Mouse (Mus musculus) T-cell, adult 2 months (primary cell): ENCODE measurements around the gene Casq2.

Experiments
- DNase-seq: peaks from one replicate; pipeline ENCODE4 v3.0.0; 2022; ENCODE audit warnings: low spot score

Casq2 gene

DNA sequence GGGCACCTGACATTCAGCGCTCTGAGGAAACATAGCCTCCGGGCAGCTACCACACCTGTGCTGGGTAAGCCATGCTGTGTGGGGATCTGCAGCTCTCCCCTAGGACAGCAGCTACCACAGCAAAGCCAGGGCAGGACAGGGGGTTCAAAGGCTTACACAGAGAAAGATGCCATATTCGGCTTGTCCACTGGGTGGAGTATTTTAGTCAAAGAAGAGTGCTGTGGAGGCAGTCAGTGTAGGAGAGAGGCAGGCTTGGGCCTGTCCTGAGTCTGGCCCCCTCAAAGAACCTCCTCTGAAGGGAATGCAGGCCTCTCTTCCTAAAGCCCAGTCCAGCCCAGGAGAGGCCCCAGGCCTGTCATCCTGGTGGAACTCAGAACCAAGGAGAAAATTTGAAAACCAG is 4.4 kb upstream of the Casq2 start:
- no peak for DNase-seq

DNA sequence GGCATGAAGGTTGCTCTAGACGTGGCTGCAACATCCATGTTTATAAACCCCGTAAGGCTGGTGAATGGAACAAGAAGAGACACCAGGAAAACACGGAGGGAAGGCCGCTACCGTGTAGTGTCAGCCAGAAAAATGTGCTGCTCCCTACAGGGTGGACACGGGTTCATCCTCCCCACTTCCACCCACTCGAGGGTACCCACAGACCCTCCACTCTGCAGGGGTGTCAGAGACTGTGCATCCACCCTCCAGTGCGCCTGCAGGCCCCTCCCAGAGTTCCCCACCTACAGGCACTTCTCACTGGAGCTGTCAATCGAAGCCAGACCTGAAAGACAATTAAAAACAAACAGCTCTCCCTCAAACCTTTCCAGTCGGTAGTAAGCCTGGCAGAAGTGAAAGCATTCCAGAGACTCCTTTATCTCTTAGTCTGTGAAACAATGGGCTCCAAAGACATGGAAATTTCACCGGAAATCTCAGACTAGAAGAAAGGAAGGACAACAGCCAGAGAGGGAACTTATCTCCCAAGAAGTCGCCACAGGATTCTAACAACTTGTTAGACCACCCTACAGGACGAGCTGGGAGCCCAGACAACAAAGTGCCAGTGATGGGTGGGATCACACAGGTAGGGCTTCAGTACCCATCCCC is 2.5 kb upstream of the Casq2 start:
- no peak for DNase-seq

DNA sequence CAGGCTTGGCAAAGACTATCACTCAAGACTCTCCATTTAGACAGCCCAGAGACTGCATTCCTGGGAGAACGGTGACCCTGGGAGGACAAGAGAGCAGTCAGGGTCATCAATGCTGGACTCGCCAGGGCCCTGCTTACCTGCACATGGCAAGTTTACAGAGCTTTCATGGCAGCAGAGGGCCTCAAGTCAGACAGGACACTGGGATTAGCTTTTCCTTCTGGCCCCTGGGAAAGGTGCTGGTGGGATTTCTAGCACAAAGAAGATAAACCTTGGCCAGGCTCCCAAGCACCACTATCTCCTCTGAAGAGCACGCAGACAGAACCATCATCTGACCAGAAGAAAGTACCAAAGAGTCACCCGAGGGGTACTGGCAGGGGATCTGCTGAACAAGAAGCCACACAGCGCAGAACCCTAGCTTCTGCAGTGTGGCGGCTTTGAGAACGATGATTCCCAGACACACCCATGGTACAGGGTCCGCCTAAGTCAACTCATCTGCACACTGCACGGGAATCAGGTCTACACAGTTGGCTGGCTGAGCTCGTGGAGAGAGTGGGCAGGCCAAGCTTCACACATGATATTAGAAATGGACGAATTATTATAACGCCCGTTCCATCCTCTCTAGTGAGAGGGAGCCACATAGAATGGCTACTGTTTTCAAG is 1.3 kb upstream of the Casq2 start:
- DNase-seq: no peak

DNA sequence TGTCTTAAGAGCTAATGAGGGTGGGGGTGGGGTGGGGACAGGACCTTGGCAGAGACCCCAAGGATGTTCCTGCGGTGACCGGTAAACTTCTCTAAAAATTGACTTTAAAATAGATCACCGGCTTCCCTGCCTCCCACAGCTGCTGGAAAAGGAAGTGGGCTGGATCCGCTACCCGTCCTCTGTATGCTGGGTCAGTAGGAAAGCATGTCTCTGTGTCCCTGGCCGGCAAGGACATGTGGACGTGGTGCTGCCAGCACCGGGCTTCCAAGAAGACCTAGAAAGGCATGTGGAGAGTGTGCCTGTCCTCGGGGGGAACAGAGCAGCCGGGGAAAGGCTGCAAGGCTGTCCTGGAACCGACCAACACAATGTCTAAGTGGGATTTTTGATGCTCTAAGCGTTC is 496 bp upstream of the Casq2 start:
- no peak for DNase-seq

DNA sequence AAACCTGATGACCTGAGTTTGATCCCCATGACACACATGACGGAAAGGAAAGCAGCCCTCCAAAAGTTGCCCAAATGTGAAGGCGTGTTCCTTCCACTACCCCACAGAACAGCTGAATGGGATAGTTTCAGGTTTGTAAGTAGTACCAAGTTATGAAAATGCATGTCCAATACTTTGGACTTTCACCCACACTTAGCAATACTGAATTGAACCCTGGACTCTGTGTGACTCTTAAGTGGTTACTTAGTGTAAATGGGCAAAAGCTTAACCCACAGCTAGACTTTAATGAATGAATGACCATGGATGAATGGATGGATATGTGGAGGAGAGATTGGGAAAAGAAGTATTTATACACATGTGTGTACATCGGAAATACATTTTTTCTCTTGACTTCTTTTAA is 8.6 kb downstream of the Casq2 start:
- DNase-seq: no peak

DNA sequence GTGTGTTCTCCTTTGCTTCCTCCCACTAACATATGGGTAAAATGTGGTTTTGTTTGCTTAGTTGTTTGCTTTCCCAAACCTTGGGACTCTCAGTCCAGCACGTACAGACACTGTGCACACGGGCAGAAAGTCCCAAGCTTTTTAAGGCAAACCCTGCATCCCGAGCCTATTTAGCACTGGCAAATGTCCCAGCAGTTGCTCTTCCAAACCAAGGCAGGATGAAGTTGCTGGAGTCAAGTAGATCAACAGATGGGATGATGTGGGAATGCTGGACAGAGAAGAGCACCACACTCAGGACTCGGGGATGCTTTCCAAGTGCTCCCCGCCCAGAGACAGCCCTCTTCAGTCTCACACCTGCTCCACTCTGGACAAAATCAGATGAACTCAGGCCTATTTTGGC is 9.2 kb downstream of the Casq2 start:
- DNase-seq: no peak

DNA sequence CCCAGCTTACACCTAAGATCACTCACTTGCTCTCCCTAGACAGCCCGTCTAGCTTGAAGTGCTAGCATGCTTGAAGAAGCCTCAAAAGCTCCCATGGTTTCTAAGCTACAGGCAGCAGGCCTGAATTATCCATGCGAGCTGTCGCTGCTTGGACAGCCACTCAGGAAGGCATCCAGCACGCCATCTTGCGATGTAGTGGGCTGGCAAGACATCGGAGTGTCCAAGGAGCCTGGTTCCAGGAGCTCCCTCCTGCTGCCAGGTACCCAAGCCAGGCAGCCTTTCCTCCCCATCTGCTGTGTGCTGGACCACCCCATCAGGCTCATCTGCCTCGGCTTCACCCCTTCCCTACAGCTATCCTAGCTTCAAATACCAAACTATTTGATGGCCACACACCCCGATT is 10.2 kb downstream of the Casq2 start:
- DNase-seq: no peak

DNA sequence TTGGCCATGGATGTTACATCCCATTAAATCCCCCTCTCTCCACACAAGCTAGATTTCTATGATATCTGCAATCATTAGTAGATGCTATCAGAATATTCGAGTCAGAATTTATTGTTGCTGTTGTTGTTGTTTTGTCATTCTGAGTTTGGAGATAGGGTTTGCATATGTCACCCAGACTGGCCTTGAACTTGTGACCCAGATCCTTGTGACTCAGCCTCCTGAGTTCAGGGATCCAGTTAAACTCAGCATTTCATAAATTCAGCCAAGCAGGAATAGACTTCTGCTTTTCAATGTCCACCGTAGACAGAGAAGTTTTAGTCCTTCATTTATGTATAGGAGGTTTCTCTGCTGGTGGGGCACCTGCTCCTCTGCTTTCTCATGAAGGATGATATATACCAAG is 10.8 kb downstream of the Casq2 start:
- no peak for DNase-seq

DNA sequence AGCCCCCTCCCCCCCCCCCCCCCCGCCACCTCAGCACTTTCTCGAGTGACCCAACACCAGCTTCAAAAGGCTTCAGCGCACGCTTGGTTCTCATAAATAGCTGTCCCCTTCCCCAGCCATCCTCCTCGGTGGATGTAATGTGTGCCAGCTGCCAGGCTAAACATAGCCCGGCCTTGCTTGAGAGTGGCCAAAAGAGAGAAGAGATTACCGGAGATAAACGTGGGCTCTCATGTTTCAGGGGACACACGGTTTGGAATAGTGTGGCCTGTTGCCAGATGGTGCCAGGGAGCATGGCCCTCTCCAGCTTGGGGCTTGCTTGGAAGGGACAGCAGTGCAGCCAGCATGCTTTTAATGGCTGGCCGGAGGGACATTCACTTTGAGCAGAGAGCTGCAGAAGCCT is 13.0 kb downstream of the Casq2 start:
- DNase-seq: no peak

DNA sequence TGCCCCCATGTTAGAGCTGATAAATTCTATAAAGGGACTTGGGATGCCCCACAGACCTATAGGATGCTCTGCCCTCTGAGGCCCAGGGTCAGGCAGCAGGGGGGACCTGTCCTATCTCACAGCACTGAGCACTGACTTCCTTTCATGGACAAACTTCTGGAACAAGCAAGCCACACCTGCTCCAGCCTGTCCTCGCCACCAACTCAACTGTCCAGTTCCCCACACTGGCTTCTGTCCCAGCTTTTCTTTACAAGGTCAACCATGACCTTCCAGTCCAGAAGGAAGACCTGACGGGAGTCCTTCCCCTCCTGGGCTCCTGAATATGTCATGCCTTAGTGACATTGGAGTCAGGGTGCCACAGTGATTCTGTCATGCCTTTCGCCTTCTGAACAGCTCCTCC is 13.6 kb downstream of the Casq2 start:
- no peak for DNase-seq

DNA sequence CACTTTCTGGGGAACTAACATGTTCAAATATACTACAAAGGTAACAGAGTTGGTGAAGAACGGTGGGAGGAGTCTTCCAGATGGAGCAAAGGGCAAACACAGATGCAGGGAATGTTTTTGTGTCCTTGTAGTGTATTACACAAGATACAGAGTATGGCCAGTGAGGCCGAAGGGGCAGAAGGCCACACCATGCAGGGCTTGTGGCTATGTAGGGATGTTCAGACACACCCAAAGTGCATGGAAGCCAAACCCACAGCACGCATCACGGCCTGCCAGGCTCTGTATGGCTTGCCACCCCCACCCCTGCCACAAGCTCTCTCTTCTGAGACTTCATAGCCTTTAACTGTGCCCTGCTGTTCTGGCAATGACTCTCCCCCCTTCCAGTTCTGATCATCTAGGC is 15.2 kb downstream of the Casq2 start:
- DNase-seq: no peak

DNA sequence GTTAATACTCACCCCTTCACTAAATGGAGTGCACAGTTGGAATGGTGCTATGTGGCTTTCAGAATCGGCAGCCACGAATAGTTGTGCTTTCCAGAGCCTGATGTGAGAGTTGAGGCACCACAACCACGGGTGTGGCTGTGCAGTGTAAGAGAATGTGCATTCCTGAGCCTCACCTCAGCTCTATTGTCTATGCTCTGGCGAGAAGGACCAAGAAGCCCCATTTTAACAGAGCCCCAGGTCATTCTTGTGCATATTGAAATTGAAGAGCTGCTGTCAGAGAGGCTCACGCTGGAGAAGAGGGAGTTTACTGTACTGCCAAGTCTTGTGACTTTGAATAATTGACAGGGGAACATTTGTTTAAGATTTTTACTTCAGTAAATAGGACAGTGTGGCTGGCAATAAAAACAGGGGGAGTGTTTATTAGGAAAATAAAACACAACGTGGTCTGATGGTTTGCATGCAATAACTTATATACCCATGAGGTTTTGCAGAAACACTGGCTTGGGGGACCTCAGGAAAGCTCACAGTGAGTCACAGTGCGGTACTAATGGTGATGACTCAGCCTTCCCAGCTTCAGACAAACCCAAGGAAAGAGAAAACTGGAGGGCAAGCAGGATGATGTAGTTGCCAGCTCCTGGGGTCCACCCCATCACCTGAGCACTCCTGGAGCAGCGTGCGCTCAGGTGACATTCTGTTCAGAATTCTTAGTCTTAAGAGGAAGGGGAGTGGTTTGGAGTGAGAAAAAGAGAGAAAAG is 17.8 kb downstream of the Casq2 start:
- DNase-seq: no peak

DNA sequence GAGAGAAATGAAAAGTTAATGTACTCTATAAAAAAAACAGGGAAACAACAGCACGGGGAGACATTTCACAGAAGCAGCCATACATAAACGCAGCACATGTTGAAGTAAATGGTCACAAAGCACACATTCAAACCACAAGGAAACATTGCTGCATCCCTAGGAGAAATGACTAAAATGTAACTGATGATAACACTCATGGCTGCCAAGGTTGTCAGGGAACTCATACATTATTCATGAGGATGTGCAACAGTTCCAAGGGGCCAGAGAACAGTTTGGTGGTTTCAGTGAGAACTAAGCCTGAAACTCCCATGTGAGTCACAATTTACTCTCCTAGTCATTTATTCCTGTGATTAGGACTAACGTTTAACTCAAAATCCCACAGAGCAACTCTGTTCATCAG is 22.0 kb downstream of the Casq2 start:
- no peak for DNase-seq

DNA sequence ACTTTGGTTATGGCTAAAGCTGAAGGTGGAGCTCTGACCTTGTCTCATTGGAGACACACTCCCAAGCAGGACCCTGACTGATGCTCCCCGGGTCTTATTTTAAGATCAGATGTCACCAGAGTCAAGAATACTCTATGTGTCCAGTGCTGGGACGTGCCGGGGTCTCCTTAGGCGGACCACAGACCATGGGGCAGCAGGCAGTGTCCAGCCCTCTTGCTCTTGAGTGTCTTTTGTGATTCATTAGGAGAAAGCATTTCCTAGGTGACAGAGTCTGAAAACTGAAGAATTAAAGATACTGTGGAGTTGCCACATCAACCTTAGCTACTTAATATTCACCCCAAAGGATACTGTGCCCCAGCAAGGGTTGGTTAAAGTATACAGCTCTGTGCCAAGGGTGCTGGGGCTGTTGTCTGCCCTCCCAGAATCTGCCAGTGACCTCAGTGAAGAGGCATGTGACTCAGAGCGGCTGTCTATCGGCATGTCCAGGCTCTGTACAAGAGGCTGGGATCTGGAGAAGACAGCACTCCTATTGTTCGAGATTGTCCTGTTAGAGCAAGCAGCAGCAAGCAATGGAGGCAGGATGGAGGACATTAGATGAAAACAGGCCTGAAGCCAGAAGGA is 25.9 kb downstream of the Casq2 start:
- DNase-seq: no peak

DNA sequence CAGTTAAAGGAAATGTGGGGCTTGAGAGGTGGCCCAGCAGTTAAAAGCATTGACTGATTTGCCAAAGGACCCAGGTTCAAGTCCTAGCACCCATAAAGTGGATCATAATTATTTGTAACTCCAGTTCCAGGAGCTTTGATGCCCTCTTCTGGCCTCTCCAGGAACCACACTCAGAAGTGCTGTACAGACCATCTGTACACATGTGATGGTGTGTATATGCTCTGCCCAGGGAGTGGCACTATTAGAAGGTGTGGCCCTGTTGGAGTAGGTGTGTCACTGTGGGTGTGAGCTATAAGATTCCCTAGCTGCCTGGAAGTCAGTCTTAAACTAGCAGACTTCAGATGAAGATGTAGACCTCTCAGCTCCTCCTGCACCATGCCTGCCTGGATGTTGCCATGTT is 34.7 kb downstream of the Casq2 start:
- no peak for DNase-seq

DNA sequence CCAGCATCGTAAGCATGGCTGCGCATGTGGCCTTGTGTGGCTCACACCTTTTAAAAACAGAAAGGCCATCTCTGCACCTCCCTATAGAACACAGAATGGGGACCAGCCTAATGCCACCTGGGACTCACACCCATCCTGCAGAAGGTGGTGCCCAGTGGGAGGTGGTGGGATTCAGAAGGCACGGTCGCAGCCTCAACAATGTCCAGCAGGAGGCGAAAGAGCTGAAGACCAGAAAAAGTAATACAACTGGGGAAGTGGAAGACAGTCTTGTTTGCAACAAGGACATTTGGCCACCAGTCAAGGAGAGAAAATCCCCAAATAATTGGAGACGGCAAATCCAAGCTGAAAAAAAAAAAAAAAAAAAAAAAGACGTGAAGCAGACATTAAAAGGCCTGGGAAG is 35.8 kb downstream of the Casq2 start:
- no peak for DNase-seq

DNA sequence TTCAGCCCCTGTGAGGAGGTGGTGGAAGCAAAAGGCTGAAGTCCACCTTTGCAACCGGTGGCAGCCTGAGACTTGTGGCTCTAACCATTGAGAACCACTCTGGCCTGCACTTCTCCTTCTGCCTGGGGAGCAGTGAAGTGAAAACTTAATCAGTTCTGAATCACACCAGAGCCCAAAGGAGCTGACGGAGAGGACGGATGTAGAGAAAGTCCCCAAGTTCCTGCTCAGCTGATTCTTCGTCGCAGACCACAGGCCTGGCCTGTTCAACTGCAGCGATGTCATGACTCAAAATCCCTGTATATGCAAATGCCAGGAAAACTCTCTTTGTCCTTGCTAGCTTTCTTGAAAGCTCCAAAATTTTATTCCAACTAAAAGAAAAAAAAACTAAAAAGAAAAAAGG is 37.4 kb downstream of the Casq2 start:
- DNase-seq: no peak

DNA sequence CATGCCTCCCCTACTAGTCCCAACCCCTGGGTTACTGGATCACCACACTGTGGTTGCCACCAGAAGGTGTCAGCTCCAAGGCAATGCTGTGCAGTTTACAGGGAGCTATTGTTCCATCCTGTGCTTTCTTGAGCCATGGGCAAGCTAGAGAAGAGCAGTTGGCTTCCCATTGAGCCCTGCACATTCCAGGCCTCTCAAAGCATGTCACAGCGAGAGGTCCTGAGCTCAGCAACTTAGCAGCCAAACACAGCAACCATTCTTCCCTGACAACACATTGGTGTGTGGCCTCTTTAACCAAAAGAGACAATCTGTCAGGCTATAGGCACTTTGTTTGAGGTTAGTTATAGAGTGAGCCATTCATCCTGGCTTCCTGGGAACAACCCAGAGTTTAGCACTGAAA is 39.3 kb downstream of the Casq2 start:
- DNase-seq: no peak

DNA sequence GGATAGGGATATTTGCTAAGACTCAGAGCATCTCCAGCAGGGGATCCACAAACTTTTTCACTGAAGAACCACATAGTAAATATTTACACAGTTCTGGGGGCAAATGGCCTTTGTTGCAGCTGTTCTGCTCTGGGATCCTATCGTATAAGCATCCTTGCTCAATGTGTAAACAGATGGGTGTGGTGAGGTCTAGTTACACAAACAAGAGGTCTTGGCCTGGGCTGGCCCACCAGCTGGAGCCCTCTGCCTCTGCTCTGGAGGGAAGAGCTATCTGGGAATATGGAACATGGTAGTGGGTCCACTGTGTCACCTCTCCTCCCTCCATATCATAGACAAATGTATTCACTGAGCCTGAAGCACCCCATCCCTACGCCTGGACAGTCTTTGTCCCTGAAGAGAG is 40.9 kb downstream of the Casq2 start:
- DNase-seq: no peak

DNA sequence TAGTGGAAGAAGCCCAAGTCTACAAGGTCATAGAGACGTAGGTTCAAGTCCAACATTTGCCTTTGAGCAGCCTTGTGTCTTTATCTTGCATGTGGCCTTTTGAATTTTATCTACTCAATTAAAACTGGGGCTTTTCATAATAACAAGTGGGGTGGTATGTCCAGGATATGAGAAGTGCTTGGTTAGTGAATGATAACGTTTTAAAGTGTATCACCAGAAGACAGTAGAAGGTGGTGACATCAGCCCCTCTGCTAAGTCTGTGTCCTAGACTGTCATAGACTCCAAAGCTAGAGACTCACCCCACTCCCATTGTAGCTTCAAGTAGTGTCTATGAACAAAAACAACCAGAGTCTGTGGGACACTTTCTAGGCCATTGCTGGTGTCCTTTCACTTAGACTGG is 42.0 kb downstream of the Casq2 start:
- no peak for DNase-seq

DNA sequence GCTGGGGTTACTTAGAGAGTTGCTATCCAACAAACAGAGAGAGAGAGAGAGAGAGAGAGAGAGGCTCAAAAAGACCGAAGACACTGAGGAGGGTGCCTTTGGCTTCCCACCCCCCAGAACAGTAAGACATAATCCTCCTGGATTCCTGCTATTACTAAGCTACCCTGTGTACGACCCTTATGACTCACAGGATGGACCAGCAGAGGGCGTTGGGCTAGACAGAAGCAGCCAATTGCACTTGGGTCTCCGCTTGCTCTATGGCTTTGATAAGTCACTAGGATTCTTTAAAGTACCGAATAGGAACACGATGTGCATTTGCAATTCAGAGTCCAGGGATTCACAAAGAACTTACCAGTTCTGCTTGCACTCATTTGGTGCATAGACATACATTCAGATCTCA is 44.3 kb downstream of the Casq2 start:
- DNase-seq: no peak

DNA sequence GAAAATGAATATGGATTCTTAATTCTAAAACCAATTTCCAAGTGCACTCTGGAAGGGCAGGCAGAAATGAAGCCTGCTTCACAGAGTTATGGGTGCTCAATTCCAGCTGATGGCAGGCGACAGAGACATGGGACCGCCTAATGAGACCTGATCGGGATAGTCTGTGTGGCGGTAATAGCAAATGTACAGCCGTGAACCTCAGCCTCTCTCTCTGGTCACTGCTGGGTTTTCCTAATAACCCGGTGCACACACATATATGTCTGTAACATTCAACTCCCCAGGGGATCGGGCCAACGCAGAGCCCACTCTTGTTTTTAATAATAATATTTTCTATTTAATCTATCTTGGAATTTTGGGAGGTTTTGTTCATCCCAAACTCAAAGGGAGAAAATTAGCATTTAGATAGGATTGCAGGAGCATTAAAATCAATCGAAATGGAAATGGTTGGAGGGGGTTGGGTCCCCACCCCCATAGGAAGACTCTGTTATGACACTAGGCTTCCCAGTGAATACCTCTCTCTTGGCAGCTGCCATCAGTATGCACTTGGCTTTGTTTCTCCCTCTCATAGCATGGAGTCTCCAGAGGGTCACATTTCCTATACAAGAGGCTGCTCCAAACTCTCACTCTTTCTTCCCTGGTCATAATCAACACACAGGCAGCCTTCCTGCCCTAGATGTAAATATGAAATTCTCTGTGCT is 45.6 kb downstream of the Casq2 start:
- DNase-seq: no peak
